Mouse (Mus musculus): ENCODE measurements around the gene Ctag2.

Ctag2 gene

DNA sequence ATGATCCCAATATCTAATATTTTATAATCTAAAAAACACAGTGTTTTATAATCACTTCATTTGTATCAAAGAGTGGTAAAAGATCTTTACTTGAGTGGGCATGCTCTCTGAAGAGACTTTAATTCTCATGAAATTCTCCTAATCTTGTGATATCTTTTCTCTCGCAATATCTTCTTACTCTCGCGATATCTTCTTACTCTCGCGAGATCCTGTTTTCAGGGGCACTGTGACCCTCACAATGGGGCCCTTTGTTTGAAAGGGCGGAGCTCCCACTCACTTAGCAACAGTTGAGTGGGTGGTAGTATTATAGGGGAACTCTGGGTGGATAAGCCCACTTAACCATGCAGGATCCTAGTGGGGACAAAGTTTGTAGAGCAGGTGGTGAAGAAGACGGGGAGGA is at the start of gene Ctag2:
TSS of gene Ctag2 (plus strand) at position 301 of the 400 bp plus-strand sequence.
- DNase-seq (ENCODE audit: low spot score in 2 of 2): no peak

All from urinary bladder, adult 18-20 months (tissue).